Mouse (Mus musculus) embryonic fibroblast, embryonic 13.5 days (primary cell): ENCODE results near the gene U90926.

Experiments used
- CTCF ChIP-seq: IDR thresholded peaks from 2 replicates; pipeline ENCODE4 v1.5.1; 2011; ENCODE audit warnings: mild to moderate bottlenecking, control low read depth, low read length, moderate library complexity, borderline replicate concordance; ENCODE audit not compliant: insufficient read depth
- POLR2A ChIP-seq: IDR thresholded peaks from 2 replicates; pipeline ENCODE4 v1.6.1; 2011; ENCODE audit warnings: low read depth, mild to moderate bottlenecking, control low read depth, low read length, moderate library complexity

DNA sequence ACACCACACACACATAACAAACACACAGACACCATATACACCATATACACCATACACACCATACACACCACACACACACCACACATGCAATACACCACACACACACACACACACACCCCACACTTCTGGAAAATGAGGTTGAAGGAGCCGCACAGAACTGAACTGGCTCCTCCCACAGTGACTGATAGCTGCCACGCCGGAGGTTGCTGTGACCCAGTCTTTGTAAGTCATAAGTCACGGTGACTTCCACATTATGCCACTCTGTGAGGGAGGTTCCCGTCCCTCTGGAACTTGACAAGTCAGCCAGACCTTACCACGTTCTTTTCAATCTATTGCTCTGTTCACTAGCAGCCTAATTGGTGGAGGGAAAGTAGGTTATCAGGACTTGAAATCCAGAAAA is 39.3 kb upstream of the U90926 start:
- no peak for TF ChIP-seq CTCF
- no peak for TF ChIP-seq POLR2A
